Mouse (Mus musculus) CD4-positive helper T cell, adult 2 months (primary cell): Measurements from ENCODE around the gene Spsb3.

Experiments
- DNase-seq: peaks from one replicate; pipeline ENCODE4 v3.0.0-alpha.2; 2012; ENCODE audit warnings: low read depth, missing footprints, low spot score

Gene Spsb3

DNA sequence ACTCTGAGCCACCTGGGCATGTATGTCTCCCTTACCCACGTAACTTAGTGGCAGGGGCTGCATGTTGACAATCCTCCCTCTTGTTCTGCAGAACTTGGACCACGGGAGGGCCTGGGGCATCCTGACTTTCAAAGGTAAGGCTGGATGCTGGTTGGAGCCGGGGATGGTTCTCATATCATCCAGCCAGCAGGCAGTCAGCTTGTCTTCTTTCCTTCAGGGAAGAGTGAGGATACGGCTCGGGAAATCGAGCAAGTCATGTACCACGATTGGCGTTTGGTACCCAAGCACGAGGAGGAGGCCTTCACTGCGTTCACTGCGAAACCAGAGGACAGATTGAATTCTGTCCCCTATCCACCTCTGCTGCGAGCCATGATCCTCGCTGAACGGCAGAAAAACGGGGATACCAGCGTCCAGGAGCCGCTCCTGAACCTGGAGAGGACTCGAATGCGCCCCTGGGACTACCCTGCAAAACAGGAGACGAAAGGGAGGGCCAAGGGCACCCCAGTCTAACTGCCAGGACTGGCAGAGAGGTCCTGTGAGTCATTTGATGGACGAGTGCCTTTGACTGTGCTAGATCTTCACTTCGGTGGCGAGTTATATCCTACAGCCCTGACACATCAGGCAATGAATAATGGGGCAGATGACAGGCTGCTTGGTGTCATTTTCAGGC, 9.3 kb downstream of the Spsb3 start:
- no peak for DNase-seq

DNA sequence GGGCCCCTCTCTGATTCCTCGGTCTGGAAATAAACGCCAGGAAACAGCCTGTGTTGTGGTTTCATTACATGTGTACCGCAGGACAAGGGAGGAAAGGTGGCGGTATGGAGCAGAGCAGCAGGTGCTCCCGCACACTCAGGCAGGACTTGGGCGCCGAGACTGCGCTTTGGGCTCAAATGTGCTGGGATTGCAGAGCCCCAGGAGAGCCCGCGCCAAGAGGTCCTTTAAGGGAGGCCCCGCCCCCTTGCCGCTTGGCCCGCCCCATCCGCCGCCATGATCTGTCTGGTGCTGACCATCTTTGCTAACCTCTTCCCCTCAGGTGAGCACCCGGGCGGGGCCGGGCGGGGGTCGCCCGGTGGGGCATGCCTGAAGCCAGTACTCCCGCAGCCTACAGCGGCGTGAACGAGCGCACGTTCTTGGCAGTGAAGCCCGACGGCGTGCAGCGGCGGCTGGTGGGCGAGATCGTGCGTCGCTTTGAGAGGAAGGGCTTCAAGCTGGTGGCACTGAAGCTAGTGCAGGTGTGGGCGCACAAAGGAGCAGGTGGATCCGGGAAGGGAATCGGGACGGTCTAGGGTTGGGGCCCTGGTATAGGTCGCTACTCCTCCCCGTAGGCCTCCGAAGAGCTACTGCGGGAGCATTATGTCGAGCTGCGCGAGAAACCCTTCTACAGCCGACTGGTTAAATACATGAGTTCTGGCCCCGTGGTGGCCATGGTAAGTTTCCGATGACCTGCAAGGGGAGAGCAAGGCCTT, 10.0 kb downstream of the Spsb3 start, which contains the start of gene Nme3:
Nme3 (plus strand) TSS at position 260 of the 752 bp plus-strand sequence.
- peak; percentile 81 for DNase-seq

DNA sequence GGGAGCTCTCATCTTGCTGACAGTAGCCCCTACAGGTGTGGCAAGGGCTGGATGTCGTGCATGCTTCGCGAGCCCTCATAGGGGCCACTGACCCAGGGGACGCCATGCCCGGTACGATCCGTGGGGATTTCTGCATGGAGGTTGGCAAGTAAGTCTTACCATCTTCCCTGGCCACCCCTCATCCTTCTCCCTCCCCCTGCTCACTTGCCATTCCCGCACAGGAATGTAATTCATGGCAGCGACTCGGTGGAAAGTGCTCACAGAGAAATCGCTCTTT, 10.5 kb downstream of the Spsb3 start:
- no peak for DNase-seq

DNA sequence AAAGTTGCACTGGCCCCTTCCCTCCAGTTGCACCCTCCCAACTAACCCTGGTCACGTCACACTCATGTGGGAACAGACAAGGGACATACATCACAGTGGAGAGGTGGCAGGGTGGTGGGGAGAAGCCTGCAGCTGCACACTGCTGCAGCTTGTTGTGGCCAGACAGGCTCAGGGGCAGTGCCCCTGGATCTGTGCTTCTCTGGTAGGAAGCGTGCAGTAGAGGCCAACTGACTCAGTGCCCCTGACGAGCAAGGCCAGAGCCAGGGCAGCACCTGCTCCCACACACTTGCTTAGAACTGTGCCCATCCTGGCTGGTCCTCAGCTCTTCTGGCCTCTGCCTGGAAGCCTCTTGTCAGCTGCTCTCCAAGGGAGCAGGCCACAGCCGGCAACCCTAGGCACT, 11.2 kb downstream of the Spsb3 start:
- DNase-seq, result no peak

DNA sequence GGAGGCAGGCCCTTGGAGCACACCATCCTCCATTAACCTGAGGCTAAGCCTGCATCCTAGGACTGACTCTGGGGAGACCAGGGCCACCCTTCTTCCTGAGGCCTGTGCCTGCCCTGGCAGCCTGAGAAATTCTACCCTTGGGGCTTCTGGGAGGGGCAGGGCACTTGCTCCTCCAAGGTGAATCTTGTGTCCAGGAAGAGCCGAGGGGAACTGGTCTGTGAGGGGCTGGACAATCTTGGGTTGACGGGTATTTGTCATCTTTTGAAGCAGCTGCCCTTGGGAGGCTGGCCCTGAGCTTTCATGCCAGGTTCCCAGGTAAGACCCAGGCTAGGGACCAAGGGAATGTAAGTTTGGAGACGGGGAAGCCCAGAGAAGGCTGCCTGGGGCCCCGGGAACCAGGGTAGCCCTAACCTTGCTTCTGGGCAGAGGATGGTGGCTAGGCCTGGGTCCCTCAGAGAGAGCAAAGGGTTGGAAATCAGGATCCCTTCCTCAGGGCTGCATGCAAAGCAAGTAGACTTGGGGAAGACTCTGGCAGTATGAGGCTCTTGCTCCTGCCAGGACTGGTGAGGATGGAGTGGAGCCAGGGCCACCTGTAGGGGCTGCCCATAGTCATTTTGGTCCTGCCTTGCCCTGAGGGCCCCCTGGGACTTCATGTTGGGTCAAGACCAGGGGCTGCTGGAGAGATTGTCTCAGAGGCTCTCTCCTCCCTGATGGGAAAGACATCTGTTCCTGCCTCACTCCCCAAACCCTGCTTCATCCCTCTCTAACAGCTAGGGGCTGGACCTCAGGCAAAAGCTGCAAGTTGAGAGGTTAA, 11.8 kb downstream of the Spsb3 start:
- no peak for DNase-seq

DNA sequence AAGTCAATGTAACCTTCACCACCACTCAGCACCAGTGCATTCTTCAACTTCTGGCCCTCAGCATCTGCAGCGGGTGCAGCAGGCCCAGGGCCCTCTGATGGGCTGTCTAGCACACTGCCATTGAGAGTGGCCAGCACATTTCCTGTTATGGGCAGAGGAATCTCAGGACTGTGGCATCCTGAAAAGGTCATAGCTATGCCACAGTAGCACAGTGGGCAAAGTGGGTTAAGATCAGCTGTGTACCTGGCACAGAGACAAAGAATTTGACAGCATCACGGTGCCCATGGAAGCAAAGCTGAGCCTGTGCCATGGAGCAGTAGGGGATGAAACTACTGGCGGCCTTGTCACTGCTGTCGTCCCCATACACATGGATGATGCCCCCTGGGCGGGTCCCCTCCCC, 12.7 kb downstream of the Spsb3 start:
- DNase-seq, result no peak

DNA sequence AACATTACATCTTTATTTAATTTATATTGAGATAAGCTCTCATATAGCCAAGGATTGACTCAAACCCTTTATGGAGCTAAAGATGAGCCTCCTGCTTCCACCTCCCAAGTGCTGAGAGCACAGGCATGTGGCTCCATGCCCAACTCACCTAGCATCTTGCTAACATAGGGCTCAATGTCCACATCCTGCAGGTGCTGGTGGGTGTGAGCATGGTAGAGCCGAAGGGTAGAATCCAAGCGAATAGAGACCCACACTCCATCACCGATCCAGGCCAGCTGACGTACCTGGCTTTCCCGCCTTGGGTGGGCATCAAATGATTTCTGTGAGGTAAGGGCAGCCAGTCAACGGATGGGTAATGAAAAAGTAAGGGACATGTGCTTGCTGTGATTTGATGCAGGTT, 13.6 kb downstream of the Spsb3 start:
- DNase-seq, result no peak

DNA sequence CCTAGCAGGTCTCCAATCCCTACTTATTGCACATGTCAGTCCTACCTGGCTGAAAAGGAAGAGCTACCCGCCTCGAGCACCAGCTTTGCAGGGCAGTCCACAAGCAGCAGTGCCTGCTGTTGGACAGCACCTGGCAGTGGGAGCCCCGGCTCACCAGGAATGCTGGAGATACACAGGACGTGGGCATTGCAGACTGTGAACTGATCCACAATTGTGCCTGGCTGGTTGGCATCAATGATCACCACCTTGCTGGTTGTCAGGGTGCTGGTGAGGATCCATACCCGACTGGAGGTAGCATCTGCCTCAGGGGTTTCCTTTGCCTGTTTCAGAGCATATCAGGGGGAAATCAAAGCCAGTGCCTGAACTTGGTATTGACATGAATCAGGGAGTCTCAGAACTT, 15.7 kb downstream of the Spsb3 start:
- DNase-seq, result no peak

DNA sequence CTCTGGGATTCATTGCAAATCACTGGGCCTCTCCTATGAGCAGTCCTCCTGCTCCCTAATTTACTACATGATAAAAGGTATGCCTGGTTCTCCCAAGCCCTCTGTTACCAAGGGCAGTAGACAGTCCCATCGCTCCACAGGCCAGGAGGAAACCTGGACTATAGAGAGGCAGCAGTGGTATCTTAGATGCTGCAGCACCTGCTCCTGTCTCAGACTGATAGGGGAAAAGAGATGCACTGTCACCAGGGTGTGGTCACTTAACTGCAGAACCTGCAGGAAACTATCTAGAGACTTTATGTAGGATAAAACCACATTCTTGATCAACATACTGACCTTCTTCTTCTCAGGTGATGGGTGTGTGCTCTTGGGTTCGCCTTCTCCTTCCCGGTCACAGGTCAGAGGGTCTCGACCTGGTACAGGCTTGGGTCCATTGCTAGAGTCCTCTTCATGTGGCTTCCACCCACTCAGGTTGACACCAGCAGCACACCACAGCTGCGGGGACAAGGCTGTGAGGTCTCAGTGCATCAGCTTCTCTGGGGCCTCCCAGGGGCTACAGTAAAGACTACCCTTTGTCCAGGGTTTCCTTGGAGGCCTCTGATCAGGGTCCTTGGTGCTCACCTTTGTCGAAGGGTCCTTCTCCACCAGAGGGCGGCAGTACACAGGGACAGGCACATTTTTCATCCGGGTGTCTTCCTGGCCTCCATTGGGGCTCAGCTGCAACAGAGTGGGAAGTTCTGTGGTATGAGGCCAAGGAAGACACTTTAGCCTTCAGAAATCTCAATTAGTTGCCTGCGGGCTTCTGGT, 16.4 kb downstream of the Spsb3 start:
- no peak for DNase-seq

DNA sequence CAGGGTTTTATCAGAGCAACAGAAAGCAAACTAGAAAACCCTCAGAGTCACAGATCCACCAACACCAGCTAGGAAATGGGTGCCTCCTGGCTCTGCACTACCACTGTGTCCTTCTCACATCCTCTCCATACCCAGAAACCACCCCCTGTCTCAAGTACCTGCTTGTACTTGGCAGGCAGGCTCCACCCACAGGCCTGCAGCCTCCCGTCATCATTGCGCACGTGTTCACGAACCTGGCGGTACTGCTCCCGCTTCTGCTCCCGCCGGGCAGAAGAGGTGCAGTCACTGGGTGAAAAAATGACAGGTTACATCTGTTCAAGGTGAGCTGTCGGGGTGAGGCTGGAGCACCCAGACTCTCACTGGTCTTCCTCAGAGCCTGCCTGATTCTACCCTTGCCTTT, 17.3 kb downstream of the Spsb3 start:
- no peak for DNase-seq

DNA sequence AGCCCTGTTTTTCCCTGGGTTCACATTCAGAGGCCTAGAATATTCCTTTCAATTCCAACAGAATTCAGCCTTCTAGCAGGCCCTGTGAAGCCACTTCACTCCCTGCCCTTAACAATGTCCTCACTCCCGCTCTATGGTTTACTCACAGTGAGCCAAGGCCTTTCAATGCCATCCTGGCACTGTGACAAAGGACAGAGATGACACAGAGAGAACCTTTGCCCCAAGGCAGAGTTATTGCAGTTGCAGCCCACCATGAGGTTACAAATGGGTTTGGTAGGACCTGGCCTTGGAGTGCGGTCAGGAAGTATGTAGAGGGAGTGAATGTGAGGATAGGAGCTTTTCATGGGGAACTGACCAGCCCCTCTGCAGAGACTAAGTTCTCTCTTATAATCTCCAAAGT, 21.1 kb downstream of the Spsb3 start:
- DNase-seq, result no peak

DNA sequence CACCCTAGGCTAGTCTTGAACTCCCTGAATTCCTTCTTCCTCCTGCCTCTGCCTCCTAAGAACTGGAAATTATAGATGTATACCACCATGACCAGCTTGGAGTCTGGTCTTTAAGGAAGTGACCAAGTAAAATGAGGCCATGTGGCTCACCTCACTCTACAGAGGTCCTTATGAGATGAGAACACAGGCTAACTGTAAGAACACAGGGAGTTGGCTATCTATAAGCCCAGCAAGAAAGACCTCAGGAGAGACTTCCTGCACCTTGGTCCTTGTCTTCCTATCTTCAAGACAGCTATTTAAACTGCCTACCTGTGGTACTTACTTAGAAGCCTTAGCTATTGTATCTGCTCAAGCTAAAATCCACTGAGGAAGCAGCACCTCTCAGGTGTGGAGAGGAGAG, 27.5 kb downstream of the Spsb3 start:
- no peak for DNase-seq

DNA sequence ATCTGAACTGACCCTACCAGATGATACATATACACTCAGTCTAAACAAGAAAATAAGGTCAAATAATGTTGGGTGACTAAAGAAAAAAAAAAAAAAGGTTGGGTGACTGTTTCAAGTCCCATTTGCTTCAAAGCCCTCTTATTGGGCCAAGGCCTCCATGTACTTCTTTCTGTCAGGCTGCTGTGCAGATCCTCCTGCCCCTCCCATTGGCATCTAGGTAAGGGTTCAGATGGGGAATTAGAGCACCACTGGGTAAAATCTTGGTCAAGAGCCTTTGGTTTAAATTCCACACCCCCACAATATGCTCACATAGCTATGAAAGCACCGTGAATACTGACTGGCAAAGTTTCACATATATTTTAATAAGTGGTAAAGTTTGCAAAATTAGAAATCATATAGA, 36.8 kb downstream of the Spsb3 start:
- no peak for DNase-seq

DNA sequence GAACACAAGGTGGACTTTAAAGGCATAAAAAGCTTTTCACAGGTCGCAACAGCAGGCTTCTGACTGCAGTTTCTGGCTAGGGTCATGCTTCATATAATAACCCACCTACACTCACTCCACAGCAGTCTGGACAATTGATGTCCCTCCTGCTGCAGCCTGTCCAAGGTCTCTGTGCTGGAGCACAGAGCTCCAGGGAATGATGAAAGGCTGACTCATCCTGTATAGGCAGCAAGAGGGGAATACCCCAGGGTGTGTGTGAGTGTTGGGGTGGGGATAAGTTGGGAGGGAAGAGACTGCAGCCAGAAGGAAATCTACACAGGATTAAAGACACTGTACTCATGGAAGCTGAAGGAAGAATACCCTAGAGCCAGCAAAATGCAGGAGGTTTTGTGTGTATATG, 43.1 kb downstream of the Spsb3 start:
- DNase-seq, result no peak

DNA sequence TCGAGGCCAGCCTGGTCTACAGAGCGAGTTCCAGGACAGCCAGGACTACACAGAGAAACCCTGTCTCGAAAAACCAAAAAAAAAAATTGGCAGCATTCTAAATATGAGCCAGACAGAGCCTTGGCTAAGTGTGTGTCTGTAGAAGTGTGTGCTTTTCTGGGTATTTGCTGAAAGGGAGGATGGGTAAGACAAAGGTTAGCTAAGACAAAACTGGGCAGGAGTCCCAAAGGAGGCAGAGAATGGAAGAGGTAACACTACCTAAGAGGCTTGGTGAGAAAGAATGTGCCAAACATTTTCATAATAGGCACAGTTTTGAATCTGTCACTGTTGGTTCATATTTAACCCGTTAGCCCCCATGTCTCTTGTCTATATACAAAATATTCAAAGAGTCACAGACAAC, 46.0 kb downstream of the Spsb3 start:
- DNase-seq, result no peak

DNA sequence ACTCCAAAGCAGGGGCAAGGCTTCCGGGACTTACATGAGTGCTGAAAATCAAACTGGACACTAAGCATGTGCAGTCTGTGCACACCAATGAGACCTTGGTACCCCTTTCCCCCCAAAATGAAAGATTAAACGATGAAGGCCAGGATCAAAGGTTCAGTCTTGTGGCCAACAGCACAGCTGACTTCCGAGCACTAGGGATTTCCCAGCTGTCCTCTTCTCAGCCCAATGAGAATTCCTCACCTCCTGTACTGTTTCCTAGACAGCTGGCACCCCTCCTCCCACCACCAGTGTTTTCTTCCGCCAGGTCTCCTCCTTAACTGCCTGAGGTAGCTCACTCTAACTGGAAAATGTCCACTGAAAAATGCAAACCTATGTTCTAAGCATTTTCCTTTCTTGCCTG, 46.7 kb downstream of the Spsb3 start:
- no peak for DNase-seq

DNA sequence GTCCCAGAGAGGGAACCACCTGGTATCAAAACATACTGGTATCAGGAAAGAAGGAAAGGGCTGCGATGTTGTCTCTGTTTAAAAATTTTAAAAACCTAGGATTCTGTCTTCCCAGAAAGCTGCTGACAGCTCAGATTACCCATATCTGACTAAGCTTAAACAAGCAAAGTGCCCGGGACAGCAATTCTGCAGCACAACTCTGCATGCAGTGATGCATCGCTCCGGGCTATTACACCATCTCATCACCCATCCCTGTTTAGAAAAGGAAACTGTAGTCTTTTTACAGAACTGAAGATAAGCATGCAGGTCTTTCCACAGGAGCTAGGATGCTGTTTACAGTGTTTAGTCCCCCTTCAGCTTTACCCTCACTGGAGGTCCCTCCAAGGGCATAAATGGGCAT, 48.5 kb downstream of the Spsb3 start:
- no peak for DNase-seq

DNA sequence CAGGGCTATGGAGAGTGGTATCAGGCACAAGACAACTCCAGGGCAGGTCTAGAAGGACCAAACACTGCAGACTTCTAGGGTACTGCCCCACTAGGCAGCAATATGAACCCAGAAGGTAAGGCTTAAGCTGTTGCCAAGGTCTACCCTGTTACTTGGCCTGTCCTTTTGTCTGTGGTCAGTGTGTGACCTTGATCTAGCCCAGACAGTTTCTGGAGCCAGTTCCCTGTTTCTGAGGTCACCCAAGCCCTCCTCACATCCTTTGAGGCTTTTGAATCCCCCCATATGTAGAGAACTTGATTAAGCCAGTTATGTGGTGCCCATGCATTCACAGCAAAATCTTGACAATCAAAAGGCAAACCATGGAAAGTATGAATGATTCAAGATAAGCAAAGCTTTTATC, 49.2 kb downstream of the Spsb3 start:
- peak; percentile 10 for DNase-seq

DNA sequence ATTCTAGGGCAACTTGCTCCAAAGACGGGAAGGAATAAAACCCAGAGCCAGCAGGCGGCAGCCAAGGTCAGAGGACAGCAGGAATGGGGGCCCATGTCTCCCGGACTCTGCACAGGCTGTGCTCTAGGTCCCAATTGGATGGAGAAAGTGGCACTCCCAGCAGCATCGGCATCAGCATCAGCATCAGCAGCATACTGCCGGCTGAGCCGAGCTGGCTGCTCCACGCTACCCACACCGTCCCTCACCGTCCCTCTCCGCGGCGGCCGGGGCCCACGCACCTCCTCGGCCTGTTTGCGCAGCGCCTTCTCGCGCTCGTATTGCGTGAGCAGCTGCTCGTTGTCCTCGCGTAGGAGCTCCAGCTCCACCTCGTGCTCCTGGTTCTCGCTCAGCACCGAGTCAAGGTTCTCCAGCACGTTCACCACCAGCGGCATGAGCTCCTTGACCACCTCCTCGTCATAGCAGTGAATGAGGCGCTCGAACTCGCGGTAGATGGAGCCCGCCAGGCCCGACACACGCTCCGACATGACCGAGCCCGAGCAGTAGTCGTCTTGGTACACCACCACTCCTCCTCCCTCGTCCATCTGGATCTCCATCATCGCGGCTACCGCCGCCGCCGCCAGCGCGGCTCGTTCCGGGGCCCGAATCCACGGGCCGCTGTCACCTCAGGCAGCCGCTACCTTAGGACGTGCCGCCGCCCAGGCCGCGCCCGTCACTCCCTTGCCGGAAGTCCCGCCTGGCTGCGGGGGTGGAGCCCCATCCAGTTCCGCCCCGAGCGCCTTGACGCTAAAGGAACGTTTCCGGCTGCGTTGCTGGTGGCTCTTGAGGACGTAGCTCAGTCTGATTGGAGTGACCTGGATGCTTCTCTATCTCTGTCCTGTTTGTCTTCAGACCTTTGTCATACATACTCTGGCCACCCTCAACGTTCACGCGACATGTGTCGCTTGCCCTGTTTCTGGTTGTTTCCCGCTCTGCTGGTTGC, 50.1 kb downstream of the Spsb3 start, which contains the start of gene Mapk8ip3:
Mapk8ip3 (minus strand) TSS at position 719 of the 979 bp plus-strand sequence.
- DNase-seq, result peak; percentile 96

DNA sequence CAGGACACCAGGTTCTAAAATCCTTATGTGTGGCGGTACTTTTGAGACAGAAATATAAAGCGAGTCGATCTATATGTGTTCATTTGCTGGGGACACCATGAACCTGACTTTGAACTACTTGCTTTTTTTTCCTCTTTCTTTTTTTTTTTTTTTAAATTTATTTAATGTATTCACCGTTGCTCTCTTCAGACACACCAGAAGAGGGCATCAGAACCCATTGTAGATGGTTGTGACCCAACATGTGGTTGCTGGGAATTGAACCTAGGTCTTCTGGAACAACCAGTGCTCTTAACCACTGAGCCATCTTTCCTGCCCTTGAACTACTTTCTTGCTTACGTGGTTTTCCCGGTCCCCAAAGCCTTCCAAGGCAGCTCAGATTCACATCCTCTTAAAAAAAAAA, 50.8 kb downstream of the Spsb3 start:
- peak; percentile 16 for DNase-seq
